Mouse (Mus musculus) megakaryocyte, embryonic 14.5 days (primary cell): ENCODE measurements at regions not wholly inside any gene's neighbourhood (a gene's known extent, or its start where the extent isn't known, plus 50 kb on each side); places are given as distances from the start of the nearest gene placed in this dataset.
A peak's percentile ranks its signal among the peaks of the same experiment; 100 is the strongest.

Source experiments
- H3K27me3 ChIP-seq: replicated peaks from 2 replicates; pipeline ENCODE3; 2012; ENCODE audit warnings: inconsistent platforms
- H3K36me3 ChIP-seq: replicated peaks from 2 replicates; pipeline ENCODE3; 2012; ENCODE audit warnings: low read length, inconsistent platforms, mixed read lengths
- H3K4me1 ChIP-seq: 2 replicates; pipeline ENCODE4 v1.6.1; 2012; ENCODE audit warnings: inconsistent platforms
- H3K4me3 ChIP-seq: replicated peaks from 2 replicates; pipeline ENCODE3; 2012; ENCODE audit warnings: moderate library complexity, mild to moderate bottlenecking, inconsistent platforms
- H3K9me3 ChIP-seq: 2 replicates; pipeline ENCODE4 v1.6.1; 2012; ENCODE audit warnings: inconsistent platforms
- FLI1 ChIP-seq: IDR thresholded peaks from 2 replicates; pipeline ENCODE4 v1.6.1; 2012; ENCODE audit warnings: low read length, inconsistent platforms, mixed read lengths
- GATA1 ChIP-seq: IDR thresholded peaks from 3 replicates; pipeline ENCODE4 v1.6.1; 2012; ENCODE audit warnings: mixed read lengths, low read length, inconsistent platforms, borderline replicate concordance

- H3K36me3 ChIP-seq = no peaks in the 10 kb centered on the region
- no peaks in the 10 kb centered on the region for H3K27me3 ChIP-seq
- no peaks in the 10 kb centered on the region for H3K4me1 ChIP-seq
- TF ChIP-seq FLI1 = no peak
- TF ChIP-seq GATA1 = no peak
- peak overlapping the region; percentile 57 for H3K4me3 ChIP-seq
- peaks cover 6% of the 10 kb centered on the region; the same call in 1 of the 2 replicates for H3K9me3 ChIP-seq
These were observed 223.0 kb downstream of the Pabpc4l start for GRCm38 (mm10) chr3:46225018-46225417.

GRCm38 (mm10) chr3:46205686-46206085 lies 242.3 kb downstream of the Pabpc4l start:
- H3K4me1 ChIP-seq = no peaks in the 10 kb centered on the region
- H3K9me3 ChIP-seq = no peaks in the 10 kb centered on the region
- no peaks in the 10 kb centered on the region for H3K27me3 ChIP-seq
- TF ChIP-seq GATA1 = no peak
- TF ChIP-seq FLI1 = no peak
- no peaks in the 10 kb centered on the region for H3K36me3 ChIP-seq
- H3K4me3 ChIP-seq = no peak overlapping the region

- Histone ChIP-seq H3K4me1 (no peaks in the 10 kb centered on the region), H3K36me3 (no peaks in the 10 kb centered on the region), H3K4me3 (no peak overlapping the region), H3K27me3 (no peaks in the 10 kb centered on the region), H3K9me3 (no peaks in the 10 kb centered on the region)
- no peak for TF ChIP-seq GATA1
- TF ChIP-seq FLI1 = no peak
These were observed 252.8 kb downstream of the Pabpc4l start for GRCm38 (mm10) chr3:46195184-46195583.

GRCm38 (mm10) chr3:46194681-46195080 lies 253.3 kb downstream of the Pabpc4l start:
- Histone ChIP-seq H3K4me1 (no peaks in the 10 kb centered on the region), H3K36me3 (no peaks in the 10 kb centered on the region), H3K27me3 (no peaks in the 10 kb centered on the region), H3K4me3 (no peak overlapping the region), H3K9me3 (no peaks in the 10 kb centered on the region)
- TF ChIP-seq GATA1 = no peak
- TF ChIP-seq FLI1 = no peak

- no peak for TF ChIP-seq GATA1
- no peak for TF ChIP-seq FLI1
- Histone ChIP-seq H3K27me3 (no peaks in the 10 kb centered on the region), H3K36me3 (no peaks in the 10 kb centered on the region), H3K9me3 (no peaks in the 10 kb centered on the region), H3K4me3 (no peak overlapping the region), H3K4me1 (no peaks in the 10 kb centered on the region)
These were observed 273.5 kb downstream of the Pabpc4l start for GRCm38 (mm10) chr3:46174486-46174885.

GRCm38 (mm10) chr3:46150376-46150775 lies 297.6 kb downstream of the Pabpc4l start:
- Histone ChIP-seq H3K36me3 (no peaks in the 10 kb centered on the region), H3K4me1 (no peaks in the 10 kb centered on the region), H3K9me3 (no peaks in the 10 kb centered on the region), H3K27me3 (no peaks in the 10 kb centered on the region), H3K4me3 (no peak overlapping the region)
- TF ChIP-seq FLI1 (no peak), GATA1 (no peak)
